Mouse (Mus musculus): Measurements from ENCODE around the gene Abcd3. TPM values are rescaled to one million over a fixed set of nuclear protein-coding genes. Genes with fewer than 3 reads are reported as not detected.
"Not testable (repeated sequence)": the region's sequence is repeated elsewhere in the genome, so short reads cannot be mapped to it uniquely, and the experiment has no call there.

Abcd3 gene
- total RNA-seq, 2 experiments from 2014 or later: 55.7 to 55.8 TPM

DNA sequence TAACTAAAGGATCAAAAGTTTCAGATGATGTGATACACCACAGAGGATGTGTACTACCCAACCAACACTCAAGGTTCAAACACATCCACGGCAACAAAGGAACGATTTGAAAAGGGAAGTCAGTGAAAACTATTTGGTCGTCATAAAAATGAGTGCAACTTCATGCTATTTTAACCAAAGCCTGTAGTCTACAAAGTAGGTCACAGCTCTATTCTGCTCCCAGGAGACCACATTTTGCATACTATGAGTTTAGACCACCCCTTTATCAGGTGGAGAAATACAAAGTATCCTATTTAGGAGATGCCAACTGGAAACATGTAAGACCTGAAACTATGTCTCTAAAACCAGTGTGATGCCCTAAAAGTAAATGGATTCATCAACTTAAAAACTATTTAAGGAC, 6.9 kb downstream of the Abcd3 start:
- TF ChIP-seq CTCF (conservative IDR thresholded peaks at IDR 0.05): no peak
- Histone ChIP-seq H3K4me3 (no peak overlapping the region), H3K27ac (no peak overlapping the region)
- no peak for DNase-seq (ENCODE audit: low spot score in 2 of 2)

- no peak for DNase-seq (ENCODE audit: low spot score in 2 of 2)
- Histone ChIP-seq H3K27ac (no peak overlapping the region), H3K4me3 (no peak overlapping the region)
- no peak for TF ChIP-seq CTCF (conservative IDR thresholded peaks at IDR 0.05)
These were observed 20.9 kb downstream of the Abcd3 start for GRCm38 (mm10) chr3:121794214-121794613.

DNA sequence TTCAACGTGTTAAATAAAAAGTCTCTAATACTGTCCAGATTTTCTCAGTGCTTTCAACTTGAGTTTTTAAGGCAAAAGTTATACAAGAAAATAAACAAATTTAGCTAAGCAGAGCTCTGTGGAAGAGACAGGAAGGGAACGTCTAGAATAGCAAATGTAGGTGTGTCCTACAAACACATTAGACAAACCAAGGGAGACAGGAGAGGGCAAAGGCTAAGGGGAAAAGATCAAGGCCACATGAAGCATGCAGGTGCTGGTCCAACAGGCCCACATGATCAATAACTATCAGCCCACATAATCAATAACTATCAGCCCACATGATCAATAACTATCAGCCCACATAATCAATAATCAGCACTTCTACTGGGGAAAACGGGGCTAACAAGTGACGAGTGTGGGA, 22.9 kb downstream of the Abcd3 start:
- H3K4me3 ChIP-seq: no peak overlapping the region
- TF ChIP-seq CTCF (conservative IDR thresholded peaks at IDR 0.05): no peak
- no peak overlapping the region for H3K27ac ChIP-seq
- DNase-seq (ENCODE audit: low spot score in 2 of 2): no peak

DNA sequence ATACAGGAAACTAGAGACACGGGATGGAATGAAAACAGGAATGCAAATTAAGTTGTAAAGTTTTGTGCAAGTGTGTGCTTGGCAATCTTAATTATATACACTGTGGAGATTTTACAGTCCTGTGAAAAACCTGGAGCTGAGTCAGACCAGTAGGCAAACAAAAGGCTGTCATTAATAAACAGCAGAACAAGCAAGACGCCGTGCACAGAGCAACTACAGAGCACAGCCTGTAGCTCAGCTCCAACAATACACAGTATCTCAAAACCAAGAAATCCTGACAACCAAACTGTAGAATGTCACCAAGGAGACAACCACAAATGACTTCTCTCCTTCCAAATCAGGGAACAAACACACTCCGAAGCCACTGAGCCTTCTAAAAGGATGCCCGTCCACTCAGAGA, 24.7 kb downstream of the Abcd3 start:
- no peak for DNase-seq (ENCODE audit: low spot score in 2 of 2)
- no peak overlapping the region for H3K4me3 ChIP-seq
- H3K27ac ChIP-seq: peak overlapping the region; percentile 24; the same call in 1 of the 2 replicates
- no peak for TF ChIP-seq CTCF (conservative IDR thresholded peaks at IDR 0.05)

DNA sequence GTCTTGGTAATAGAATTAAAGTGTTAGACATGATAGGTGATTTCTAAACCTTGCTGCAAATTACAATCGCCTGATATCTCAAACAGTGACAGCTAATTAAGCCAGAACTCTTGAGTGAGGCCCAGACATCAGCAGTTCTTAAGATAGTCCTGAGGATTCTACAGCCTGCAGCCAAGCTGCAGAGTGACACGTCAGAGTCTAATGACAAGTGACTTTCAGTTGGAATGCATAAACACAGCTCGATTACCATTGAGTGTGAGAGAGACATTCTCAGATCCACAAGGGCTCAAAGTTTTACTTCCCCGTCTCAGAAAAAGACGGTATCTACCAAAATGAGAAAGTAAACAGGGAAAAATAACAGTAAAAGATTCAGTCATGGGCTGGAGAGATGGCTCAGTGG, 25.3 kb downstream of the Abcd3 start:
- Histone ChIP-seq H3K4me3 (no peak overlapping the region), H3K27ac (no peak overlapping the region)
- no peak for DNase-seq (ENCODE audit: low spot score in 2 of 2)
- no peak for TF ChIP-seq CTCF (conservative IDR thresholded peaks at IDR 0.05)

GRCm38 (mm10) chr3:121783020-121783419, 32.1 kb downstream of the Abcd3 start:
- no peak for DNase-seq (ENCODE audit: low spot score in 2 of 2)
- no peak overlapping the region for H3K4me3 ChIP-seq
- no peak overlapping the region for H3K27ac ChIP-seq
- no peak for TF ChIP-seq CTCF (conservative IDR thresholded peaks at IDR 0.05)

- peak; percentile 51 to 70 for DNase-seq (ENCODE audit: low spot score in 2 of 2)
- Histone ChIP-seq H3K27ac (peak overlapping the region; percentile 23; the same call in 1 of the 2 replicates), H3K4me3 (no peak overlapping the region)
- peak; percentile 90 for TF ChIP-seq CTCF (conservative IDR thresholded peaks at IDR 0.05)
These were observed 37.2 kb downstream of the Abcd3 start for GRCm38 (mm10) chr3:121777943-121778342.

GRCm38 (mm10) chr3:121773336-121773735, 41.8 kb downstream of the Abcd3 start:
- not testable (repeated sequence) for H3K4me3 ChIP-seq; DNase-seq (ENCODE audit: low spot score in 2 of 2); H3K27ac ChIP-seq

- H3K4me3 ChIP-seq: no peak overlapping the region
- H3K27ac ChIP-seq: no peak overlapping the region
- TF ChIP-seq CTCF (conservative IDR thresholded peaks at IDR 0.05): peak; percentile 69
- no peak for DNase-seq (ENCODE audit: low spot score in 2 of 2)
These were observed 46.3 kb downstream of the Abcd3 start for GRCm38 (mm10) chr3:121768770-121769169.

- TF ChIP-seq CTCF (conservative IDR thresholded peaks at IDR 0.05): no peak
- DNase-seq (ENCODE audit: low spot score in 2 of 2): no peak
- no peak overlapping the region for H3K27ac ChIP-seq
- no peak overlapping the region for H3K4me3 ChIP-seq
These were observed 48.3 kb downstream of the Abcd3 start for GRCm38 (mm10) chr3:121766818-121767217.

DNA sequence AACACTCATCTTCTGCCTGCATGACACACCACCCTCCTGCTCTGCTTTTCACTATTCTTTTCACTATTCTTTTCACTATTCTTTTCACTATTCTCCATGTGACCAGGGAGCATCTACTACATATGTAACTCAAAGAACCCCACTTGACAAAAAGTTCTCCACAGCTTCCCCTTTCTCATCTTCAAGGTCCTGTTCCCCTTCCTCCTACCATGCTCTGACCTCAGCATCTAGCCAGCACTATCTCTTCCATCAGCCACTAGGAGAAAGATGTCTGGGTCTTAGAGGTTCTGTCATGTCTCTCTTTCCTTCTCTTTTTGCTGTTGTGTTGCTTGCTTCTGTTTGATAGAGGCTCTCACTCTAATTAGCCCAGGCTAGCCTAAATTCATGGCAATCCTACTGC, 49.1 kb downstream of the Abcd3 start:
- DNase-seq (ENCODE audit: low spot score in 2 of 2): no peak
- Histone ChIP-seq H3K4me3 (no peak overlapping the region), H3K27ac (no peak overlapping the region)
- no peak for TF ChIP-seq CTCF (conservative IDR thresholded peaks at IDR 0.05)

GRCm38 (mm10) chr3:121762056-121762852, 52.8 kb downstream of the Abcd3 start:
- Histone ChIP-seq H3K27ac (no peak overlapping the region), H3K4me3 (no peak overlapping the region)
- TF ChIP-seq CTCF (conservative IDR thresholded peaks at IDR 0.05): peak; percentile 82
- no peak for DNase-seq (ENCODE audit: low spot score in 2 of 2)

- no peak overlapping the region for H3K4me3 ChIP-seq
- no peak overlapping the region for H3K27ac ChIP-seq
- DNase-seq (ENCODE audit: low spot score in 2 of 2): no peak
- no peak for TF ChIP-seq CTCF (conservative IDR thresholded peaks at IDR 0.05)
These were observed 56.7 kb downstream of the Abcd3 start for GRCm38 (mm10) chr3:121758373-121758772.

DNA sequence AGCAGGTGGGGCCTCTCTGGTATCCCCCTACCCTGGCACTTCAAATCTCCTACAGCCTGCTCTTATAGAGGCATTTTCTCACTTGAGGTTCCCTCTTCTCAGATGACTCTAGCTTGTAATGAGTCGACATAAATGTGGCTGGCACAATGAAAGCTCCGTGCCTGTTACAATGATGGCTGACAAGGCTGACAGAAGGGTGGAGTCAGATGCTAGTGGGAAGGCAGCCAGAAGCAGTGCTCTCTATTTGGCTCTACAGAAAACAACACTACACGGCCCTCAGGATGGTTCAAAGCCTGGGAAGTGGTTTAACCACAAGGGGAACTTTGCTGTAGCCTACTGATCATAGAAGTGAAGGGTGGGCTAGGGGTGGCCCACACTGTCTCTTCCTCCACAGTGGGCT, 60.0 kb downstream of the Abcd3 start:
- DNase-seq (ENCODE audit: low spot score in 2 of 2): no peak
- H3K4me3 ChIP-seq: no peak overlapping the region
- no peak for TF ChIP-seq CTCF (conservative IDR thresholded peaks at IDR 0.05)
- H3K27ac ChIP-seq: no peak overlapping the region

- not testable (repeated sequence) for H3K27ac ChIP-seq; DNase-seq (ENCODE audit: low spot score in 2 of 2); H3K4me3 ChIP-seq
These were observed 60.6 kb downstream of the Abcd3 start for GRCm38 (mm10) chr3:121754319-121755090.

- not testable (repeated sequence) for DNase-seq (ENCODE audit: low spot score in 2 of 2)
These were observed 73.8 kb downstream of the Abcd3 start for GRCm38 (mm10) chr3:121741186-121741848.

More at GRCm38 (mm10) chr3:121741186-121741848, 73.8 kb downstream of the Abcd3 start:
- not testable (repeated sequence) for H3K27ac ChIP-seq, H3K4me3 ChIP-seq
